In genomic region chr8:94904450-94905175, GRCm38 (mm10) we compare ENCODE assay signal across 9 mouse cellular contexts. TPM values are rescaled to one million over a fixed set of nuclear protein-coding genes. Genes with fewer than 3 reads are reported as not detected.
A peak's percentile ranks its signal among the peaks of the same experiment; 100 is the strongest.
DNase-seq lines count a peak whose midpoint lies in the region; ATAC-seq lines count a peak whose summit lies in the region.
"Had no signal": no experiment of that assay in that cellular context is flagged by ENCODE, and none has a peak within 500 bp of the region (broad histone marks: within the 10 kb centered on the region; RNA-seq: fewer than 3 reads in every experiment).

No protein-coding gene starts in this region.

- peak overlapping the region; percentile 41; the same call in 1 of the 2 replicates for H3K4me3 ChIP-seq in brown adipose tissue, adult 24 weeks (ENCODE audit: insufficient read depth, low read depth, low read length)
- H3K4me3 ChIP-seq in heart, embryonic 11.5 days (ENCODE audit: low read depth, low read length): no peak overlapping the region
- H3K4me3 ChIP-seq in lung, embryonic 15.5 days: no peak overlapping the region
- H3K4me3 ChIP-seq: liver, embryonic 15.5 days had no signal

- no peaks in the 10 kb centered on the region for H3K9me3 ChIP-seq in heart, embryonic 11.5 days (replicated peaks; ENCODE audit: control insufficient read depth, low read length)
- no peaks in the 10 kb centered on the region for H3K9me3 ChIP-seq in lung, embryonic 15.5 days
- H3K9me3 ChIP-seq: liver, embryonic 15.5 days had no signal

- H3K4me1 ChIP-seq in brown adipose tissue, adult 24 weeks (ENCODE audit: control insufficient read depth, insufficient read depth, insufficient read length, low read length): peaks cover 22% of the 10 kb centered on the region
- H3K4me1 ChIP-seq in heart, embryonic 11.5 days (ENCODE audit: control insufficient read depth, insufficient read depth, low read length): peaks cover 42% of the 10 kb centered on the region
- H3K4me1 ChIP-seq in lung, embryonic 15.5 days: peaks cover 38% of the 10 kb centered on the region

- no peaks in the 10 kb centered on the region for H3K27me3 ChIP-seq in heart, embryonic 11.5 days (ENCODE audit: control insufficient read depth, insufficient read depth, low read length)
- no peaks in the 10 kb centered on the region for H3K27me3 ChIP-seq in lung, embryonic 15.5 days

- H3K36me3 ChIP-seq in heart, embryonic 11.5 days (ENCODE audit: control insufficient read depth, insufficient read depth, low read length): peaks cover 13% of the 10 kb centered on the region
- H3K36me3 ChIP-seq in lung, embryonic 15.5 days: peaks cover 43% of the 10 kb centered on the region

- ATAC-seq in cerebellum, adult (ENCODE audit: insufficient number of reproducible peaks, low FRiP score, low TSS enrichment): no peak
- no peak for ATAC-seq in heart, embryonic 11.5 days (replicated peaks; ENCODE audit: insufficient number of reproducible peaks, low FRiP score, low TSS enrichment)
- peak; percentile 76 for ATAC-seq in lung, embryonic 15.5 days (ENCODE audit: borderline replicate concordance, extremely low read depth, low FRiP score, low TSS enrichment)

- WGBS in heart, embryonic 11.5 days (ENCODE audit: insufficient replicate concordance): 71% methylated on average over 12 of the region's 12 CpGs
- 40% methylated on average over 12 of the region's 12 CpGs for WGBS in lung, embryonic 15.5 days

- no peak overlapping the region for H3K4me2 ChIP-seq in heart, embryonic 11.5 days
- peak overlapping the region; percentile 32; the same call in 1 of the 2 replicates for H3K4me2 ChIP-seq in lung, embryonic 15.5 days
- H3K4me2 ChIP-seq: liver, embryonic 15.5 days had no signal

- DNase-seq in cerebellum, postnatal 14 days: peak; percentile 77 to 89
- peak; percentile 96 for DNase-seq in kidney, postnatal 14 days
- DNase-seq in right cerebral cortex, postnatal 25 days: peak; percentile 31
- no peak for DNase-seq in thymus, adult 18-20 months

- H3K27ac ChIP-seq in brown adipose tissue, adult 24 weeks (replicated peaks; ENCODE audit: low read depth, low read length): peak overlapping the region; percentile 89
- peak overlapping the region; percentile 66; the same call in 1 of the 2 replicates for H3K27ac ChIP-seq in heart, embryonic 11.5 days (ENCODE audit: low read depth, low read length)
- H3K27ac ChIP-seq in lung, embryonic 15.5 days: peak overlapping the region; percentile 81

- 0 out of 2 replicates have a peak overlapping the region, but pooled peaks have one; percentile 34 for H3K9ac ChIP-seq in heart, embryonic 11.5 days (ENCODE audit: low read depth, low read length)
- no peak overlapping the region for H3K9ac ChIP-seq in lung, embryonic 15.5 days
- H3K9ac ChIP-seq: liver, embryonic 15.5 days had no signal

RNA-seq across cellular contexts. Expression of gene Ccdc102a, which starts 13.3 kb away (rescaled TPM):
- polyA plus RNA-seq in brown adipose tissue, adult 24 weeks (2012; ENCODE audit: insufficient read depth, insufficient read length, missing spikeins): 1.2 and 1.5 TPM in 2 replicates
- 22.8 and 24.8 TPM in 2 replicates for polyA plus RNA-seq in heart, embryonic 11.5 days (2014; fragmentation: Nextera tagmentation; extraction: Ambion mirVana)
- 28.7 and 29.3 TPM in 2 replicates for polyA plus RNA-seq in lung, embryonic 15.5 days (2015; fragmentation: Nextera tagmentation; extraction: Ambion mirVana)

RNA-seq across cellular contexts. Expression of gene Adgrg5, which starts 18.9 kb away (rescaled TPM):
- not detected in 2 replicates for polyA plus RNA-seq in brown adipose tissue, adult 24 weeks (2012; ENCODE audit: insufficient read depth, insufficient read length, missing spikeins)
- 0.10 and 0.47 TPM in 2 replicates for polyA plus RNA-seq in heart, embryonic 11.5 days (2014; fragmentation: Nextera tagmentation; extraction: Ambion mirVana)
- 0.29 and 0.36 TPM in 2 replicates for polyA plus RNA-seq in lung, embryonic 15.5 days (2015; fragmentation: Nextera tagmentation; extraction: Ambion mirVana)

RNA-seq across cellular contexts. Expression of gene Dok4, which starts 28.5 kb away (rescaled TPM):
- 3.8 and 8.4 TPM in 2 replicates for polyA plus RNA-seq in brown adipose tissue, adult 24 weeks (2012; ENCODE audit: insufficient read depth, insufficient read length, missing spikeins)
- polyA plus RNA-seq in heart, embryonic 11.5 days (2014; fragmentation: Nextera tagmentation; extraction: Ambion mirVana): 46.2 and 57.7 TPM in 2 replicates
- 40.4 and 45.7 TPM in 2 replicates for polyA plus RNA-seq in lung, embryonic 15.5 days (2015; fragmentation: Nextera tagmentation; extraction: Ambion mirVana)

RNA-seq across cellular contexts. Expression of gene Polr2c, which starts 47.4 kb away (rescaled TPM):
- polyA plus RNA-seq in brown adipose tissue, adult 24 weeks (2012; ENCODE audit: insufficient read depth, insufficient read length, missing spikeins): 55.0 and 64.8 TPM in 2 replicates
- 141 and 143 TPM in 2 replicates for polyA plus RNA-seq in heart, embryonic 11.5 days (2014; fragmentation: Nextera tagmentation; extraction: Ambion mirVana)
- 161 and 164 TPM in 2 replicates for polyA plus RNA-seq in lung, embryonic 15.5 days (2015; fragmentation: Nextera tagmentation; extraction: Ambion mirVana)

Comparison
In these comparisons a context has a peak if more than half of its experiments do, and no peak if none do; other contexts are left out.
1. DNase-seq: peak in cerebellum, postnatal 14 days (2 of 2), kidney, postnatal 14 days (single experiment) and right cerebral cortex, postnatal 25 days (single experiment); none in thymus, adult 18-20 months (0 of 2).
2. Peak in every context shown above with its lines, with median percentiles within 50 percentile points of each other: H3K27ac ChIP-seq.